8 mouse cellular contexts compared by ENCODE assay signal in genomic region chr15:77336968-77337341, GRCm38 (mm10). TPM values are rescaled to one million over a fixed set of nuclear protein-coding genes. Genes with fewer than 3 reads are reported as not detected.
DNase-seq lines count a peak whose midpoint lies in the region; ATAC-seq and TF ChIP-seq lines count a peak whose summit lies in the region.

No protein-coding gene starts in this region.

- H3K4me2 ChIP-seq in forebrain, postnatal 0 days (ENCODE audit: low read depth) = peak overlapping the region; percentile 58
- H3K4me2 ChIP-seq in liver, embryonic 14.5 days (ENCODE audit: low read depth) = peak overlapping the region; percentile 28

- H3K27ac ChIP-seq in forebrain, postnatal 0 days (ENCODE audit: low read depth, low read length) = peak overlapping the region; percentile 67; the same call in 1 of the 2 replicates
- no peak overlapping the region for H3K27ac ChIP-seq in liver, embryonic 14.5 days
- H3K27ac ChIP-seq in thymus, adult 2 months (ENCODE audit: control insufficient read depth, insufficient read depth, low read length) = no peak overlapping the region
- H3K27ac ChIP-seq in cerebellum, adult 2 months (ENCODE audit: insufficient read depth, low read length) = no peak overlapping the region

- peak overlapping the region; percentile 82 for H3K4me3 ChIP-seq in E14TG2a.4 (replicated peaks; ENCODE audit: low read length)
- peak overlapping the region; percentile 36; the same call in 1 of the 2 replicates for H3K4me3 ChIP-seq in forebrain, postnatal 0 days (ENCODE audit: low read depth, low read length)
- H3K4me3 ChIP-seq in liver, embryonic 14.5 days (ENCODE audit: insufficient read depth in 1 of 2, low read depth in 2 of 2, low read length in 2 of 2) = no peak overlapping the region
- H3K4me3 ChIP-seq in thymus, adult 2 months (ENCODE audit: control insufficient read depth, insufficient read depth, low read length) = no peak overlapping the region
- no peak overlapping the region for H3K4me3 ChIP-seq in cerebellum, adult 2 months (replicated peaks; ENCODE audit: insufficient read depth, low read depth, low read length)

- peak overlapping the region; percentile 51 for H3K9ac ChIP-seq in forebrain, postnatal 0 days
- no peak overlapping the region for H3K9ac ChIP-seq in liver, embryonic 14.5 days (replicated peaks)

- DNase-seq in cerebellum, adult 9-10 months = no peak
- no peak for DNase-seq in forebrain, postnatal 0 days
- DNase-seq in liver, embryonic 14.5 days (ENCODE audit: low read depth in 3 of 3, low spot score in 3 of 3) = no peak
- no peak for DNase-seq in thymus, adult 2 months
- DNase-seq in right cerebral cortex, postnatal 36 days (ENCODE audit: low spot score in 2 of 2) = no peak
- no peak for DNase-seq in cerebellum, adult 2 months

- H3K4me1 ChIP-seq in E14TG2a.4 (replicated peaks; ENCODE audit: low read depth, low read length) = peaks cover 84% of the 10 kb centered on the region
- H3K4me1 ChIP-seq in forebrain, postnatal 0 days (ENCODE audit: insufficient read depth) = peaks cover 10% of the 10 kb centered on the region; the same call in 1 of the 2 replicates
- H3K4me1 ChIP-seq in liver, embryonic 14.5 days (replicated peaks; ENCODE audit: control insufficient read depth in 2 of 2, insufficient read depth in 2 of 2, low read length in 1 of 2) = peaks cover 0 to 11% of the 10 kb centered on the region in 2 experiments; a peak in 2 of 4 replicates
- H3K4me1 ChIP-seq in thymus, adult 2 months (replicated peaks; ENCODE audit: control insufficient read depth, insufficient read depth, low read length) = no peaks in the 10 kb centered on the region
- no peaks in the 10 kb centered on the region; the same call in 1 of the 2 replicates for H3K4me1 ChIP-seq in cerebellum, adult 2 months (ENCODE audit: control insufficient read depth, insufficient read depth, low read length)

- H3K27me3 ChIP-seq in E14TG2a.4 (ENCODE audit: insufficient read depth, low read length) = no peaks in the 10 kb centered on the region
- no peaks in the 10 kb centered on the region for H3K27me3 ChIP-seq in forebrain, postnatal 0 days (ENCODE audit: insufficient read depth, low read length)
- H3K27me3 ChIP-seq in liver, embryonic 14.5 days (ENCODE audit: control insufficient read depth, insufficient read depth, low read length) = no peaks in the 10 kb centered on the region
- H3K27me3 ChIP-seq in thymus, adult 2 months (ENCODE audit: control insufficient read depth, insufficient read depth, low read length) = no peaks in the 10 kb centered on the region
- no peaks in the 10 kb centered on the region for H3K27me3 ChIP-seq in cerebellum, adult 2 months (ENCODE audit: control insufficient read depth, insufficient read depth, low read length)

- no peak for TF ChIP-seq POLR2A in thymus, adult 2 months (IDR thresholded peaks at IDR 0.05; ENCODE audit: control insufficient read depth, extremely low read depth, insufficient read depth, low read length, poor library complexity)
- no peak for TF ChIP-seq POLR2A in cerebellum, adult 2 months (IDR thresholded peaks at IDR 0.05; ENCODE audit: borderline replicate concordance, insufficient read depth, low read length)

- TF ChIP-seq EP300 in liver, embryonic 14.5 days (IDR thresholded peaks at IDR 0.05; ENCODE audit: low read depth) = no peak

- H3K9me3 ChIP-seq in E14TG2a.4 (ENCODE audit: low read length) = no peaks in the 10 kb centered on the region
- no peaks in the 10 kb centered on the region for H3K9me3 ChIP-seq in forebrain, postnatal 0 days (ENCODE audit: low read length)
- H3K9me3 ChIP-seq in liver, embryonic 14.5 days (ENCODE audit: control insufficient read depth, low read length) = no peaks in the 10 kb centered on the region

- peak; percentile 21; the same call in 1 of the 2 replicates for ATAC-seq in cerebellum, adult (ENCODE audit: insufficient number of reproducible peaks, low FRiP score, low TSS enrichment)
- ATAC-seq in forebrain, postnatal 0 days = peak; percentile 17; the same call in 1 of the 2 replicates
- no peak for ATAC-seq in liver, embryonic 14.5 days (ENCODE audit: insufficient read depth)

- no peak for TF ChIP-seq CTCF in E14TG2a.4 (conservative IDR thresholded peaks at IDR 0.05; ENCODE audit: low read length)
- no peak for TF ChIP-seq CTCF in forebrain, postnatal 0 days (IDR thresholded peaks at IDR 0.05; ENCODE audit: low read depth)
- no peak for TF ChIP-seq CTCF in liver, embryonic 14.5 days (IDR thresholded peaks at IDR 0.05; ENCODE audit: low read depth)
- no peak for TF ChIP-seq CTCF in thymus, adult 2 months (IDR thresholded peaks at IDR 0.05; ENCODE audit: borderline replicate concordance, control insufficient read depth, extremely low read depth, insufficient read depth, low read length, poor library complexity)
- TF ChIP-seq CTCF in cerebellum, adult 2 months (IDR thresholded peaks at IDR 0.05; ENCODE audit: borderline replicate concordance, insufficient read depth, low read depth, low read length) = no peak

- WGBS in forebrain, postnatal 0 days = 44% methylated on average over 9 of the region's 9 CpGs
- WGBS in liver, embryonic 14.5 days (ENCODE audit: insufficient replicate concordance) = 29% methylated on average over 9 of the region's 9 CpGs
- WGBS in thymus, adult 2 months = 59% methylated on average over 9 of the region's 9 CpGs
- WGBS in cerebellum, adult 2 months = 40% methylated on average over 9 of the region's 9 CpGs

- peaks cover 10% of the 10 kb centered on the region for H3K36me3 ChIP-seq in E14TG2a.4 (ENCODE audit: insufficient read depth, low read length)
- H3K36me3 ChIP-seq in forebrain, postnatal 0 days (ENCODE audit: insufficient read depth) = no peaks in the 10 kb centered on the region
- no peaks in the 10 kb centered on the region for H3K36me3 ChIP-seq in liver, embryonic 14.5 days (replicated peaks; ENCODE audit: control insufficient read depth, insufficient read depth, low read depth)
- no peaks in the 10 kb centered on the region for H3K36me3 ChIP-seq in thymus, adult 2 months (ENCODE audit: control insufficient read depth, insufficient read depth, low read length)

RNA-seq across cellular contexts. Expression of gene Rbfox2, which starts 30.2 kb away (rescaled TPM):
- total RNA-seq in forebrain, postnatal 0 days (2014; rRNA removed) = 391 and 470 TPM in 2 replicates
- 105 and 135 TPM in 2 replicates for polyA plus RNA-seq in forebrain, postnatal 0 days (2015; fragmentation: Nextera tagmentation; extraction: Ambion mirVana)
- polyA plus RNA-seq in liver, embryonic 14.5 days (2012; rRNA removed) = 9.1 and 9.9 TPM in 2 replicates
- polyA plus RNA-seq in liver, embryonic 14.5 days (2014; fragmentation: Nextera tagmentation; extraction: Ambion mirVana) = 7.2 and 8.5 TPM in 2 replicates
- polyA plus RNA-seq in thymus, adult 2 months (2012; rRNA removed) = 13.4 and 20.5 TPM in 2 replicates
- polyA plus RNA-seq in cerebellum, adult 2 months (2012; rRNA removed) = 177 and 188 TPM in 2 replicates

Comparison
In these comparisons a context has a peak if more than half of its experiments do, and no peak if none do; other contexts are left out.
1. H3K4me3 ChIP-seq: peak in E14TG2a.4 (single experiment) and forebrain, postnatal 0 days (single experiment); none in liver, embryonic 14.5 days (0 of 2), thymus, adult 2 months (single experiment) and cerebellum, adult 2 months (single experiment).